Mouse (Mus musculus): ENCODE results near the gene Ptprn2.

DNA sequence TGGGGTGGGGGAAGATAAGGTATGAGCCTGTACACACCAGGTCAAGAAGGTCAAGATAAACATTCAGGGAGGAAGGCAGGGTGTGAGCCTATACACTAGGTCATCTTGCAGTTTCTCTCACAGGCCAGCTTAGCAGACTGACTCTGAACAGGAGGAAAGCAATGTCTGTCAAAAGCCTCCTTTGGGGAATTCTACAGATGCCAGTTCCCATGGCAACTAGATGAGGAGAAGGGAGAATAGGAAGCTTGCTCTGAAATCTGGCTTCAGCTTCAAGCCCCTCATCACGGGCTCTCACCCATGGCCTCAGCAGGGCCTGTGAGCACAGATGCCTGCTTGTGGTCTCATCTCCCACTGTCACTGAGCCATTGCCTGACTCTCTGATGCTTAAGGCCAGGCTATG, 421.9 kb downstream of the Ptprn2 start:
- no peak for TF ChIP-seq CTCF (IDR thresholded peaks at IDR 0.05; ENCODE audit: low read depth, low read length)
- no peak for TF ChIP-seq POLR2A (IDR thresholded peaks at IDR 0.05; ENCODE audit: borderline replicate concordance, low read depth, low read length)

All from bone marrow macrophage, adult 2 months (primary cell).